Mouse (Mus musculus): ENCODE measurements around the gene Ambp.

Gene Ambp

GRCm38 (mm10) chr4:63154699-63155098 is at the start of gene Ambp:
Gene Ambp, minus strand, starts transcription at chr4:63154799.
- no peak for DNase-seq

GRCm38 (mm10) chr4:63203874-63204273 is 49.3 kb upstream of the Ambp start:
- no peak for DNase-seq

DNA sequence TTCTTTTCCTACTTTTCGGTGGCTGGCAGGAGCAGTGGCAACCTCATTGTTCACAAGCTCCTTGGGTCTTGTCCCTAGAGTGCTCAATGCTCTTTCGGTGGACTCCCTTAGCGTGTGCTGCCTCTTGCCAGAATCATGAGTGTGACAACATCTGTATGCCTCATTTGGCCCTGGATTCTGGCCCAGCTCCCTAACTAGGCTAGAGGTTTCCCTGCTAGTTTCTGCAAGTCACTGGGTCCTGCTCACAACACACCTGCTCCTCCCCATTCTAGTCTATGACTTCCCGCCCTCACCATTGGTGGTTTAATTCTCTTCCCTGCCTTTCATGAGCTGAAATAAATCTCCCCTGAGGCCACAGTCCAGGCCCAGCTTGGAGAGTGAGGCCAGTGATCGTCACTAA is 44.8 kb upstream of the Ambp start:
- no peak for DNase-seq

DNA sequence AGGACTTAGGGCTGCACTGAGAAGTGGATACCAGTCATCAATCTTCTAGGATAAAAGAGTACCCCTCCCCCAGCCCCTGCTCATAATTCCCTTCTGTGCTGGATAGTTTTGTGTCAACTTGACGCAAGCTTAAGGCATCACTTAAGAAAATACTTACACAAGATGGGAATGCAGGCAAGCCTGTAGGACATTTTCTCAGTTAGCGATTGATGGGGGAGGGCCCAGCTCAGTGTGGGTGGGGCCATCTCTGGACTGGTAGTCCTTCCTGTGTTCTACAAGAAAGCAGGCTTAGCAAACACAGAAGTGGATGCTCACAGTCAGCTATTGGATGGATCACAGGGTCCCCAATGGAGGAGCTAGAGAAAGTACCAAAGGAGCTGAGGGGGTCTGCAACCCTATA is 39.8 kb upstream of the Ambp start:
- no peak for DNase-seq

DNA sequence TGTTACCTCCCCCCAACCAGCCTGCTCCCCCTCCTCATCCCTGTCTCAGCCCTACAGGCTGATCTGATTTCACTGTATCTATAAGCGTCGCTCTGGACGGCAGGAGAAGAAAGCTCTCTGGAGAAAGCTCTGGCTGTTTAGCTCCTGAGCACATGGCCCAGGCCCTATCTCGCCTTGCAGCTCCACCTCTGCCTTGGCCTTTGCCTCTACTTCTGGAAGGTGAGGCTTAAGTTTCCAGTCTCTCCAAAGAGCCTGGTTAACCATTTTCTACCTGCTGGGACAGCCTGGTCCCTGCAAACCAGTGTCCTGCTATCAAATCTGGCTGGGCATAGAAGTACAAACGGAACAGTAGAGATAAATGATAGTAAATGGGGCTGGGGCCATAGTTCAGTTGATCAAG is 37.0 kb upstream of the Ambp start:
- DNase-seq, result no peak

GRCm38 (mm10) chr4:63186281-63186870 is 31.8 kb upstream of the Ambp start:
- no peak for DNase-seq

- DNase-seq, result peak; percentile 54 to 65
Observed at GRCm38 (mm10) chr4:63181556-63181955, 27.0 kb upstream of the Ambp start.

DNA sequence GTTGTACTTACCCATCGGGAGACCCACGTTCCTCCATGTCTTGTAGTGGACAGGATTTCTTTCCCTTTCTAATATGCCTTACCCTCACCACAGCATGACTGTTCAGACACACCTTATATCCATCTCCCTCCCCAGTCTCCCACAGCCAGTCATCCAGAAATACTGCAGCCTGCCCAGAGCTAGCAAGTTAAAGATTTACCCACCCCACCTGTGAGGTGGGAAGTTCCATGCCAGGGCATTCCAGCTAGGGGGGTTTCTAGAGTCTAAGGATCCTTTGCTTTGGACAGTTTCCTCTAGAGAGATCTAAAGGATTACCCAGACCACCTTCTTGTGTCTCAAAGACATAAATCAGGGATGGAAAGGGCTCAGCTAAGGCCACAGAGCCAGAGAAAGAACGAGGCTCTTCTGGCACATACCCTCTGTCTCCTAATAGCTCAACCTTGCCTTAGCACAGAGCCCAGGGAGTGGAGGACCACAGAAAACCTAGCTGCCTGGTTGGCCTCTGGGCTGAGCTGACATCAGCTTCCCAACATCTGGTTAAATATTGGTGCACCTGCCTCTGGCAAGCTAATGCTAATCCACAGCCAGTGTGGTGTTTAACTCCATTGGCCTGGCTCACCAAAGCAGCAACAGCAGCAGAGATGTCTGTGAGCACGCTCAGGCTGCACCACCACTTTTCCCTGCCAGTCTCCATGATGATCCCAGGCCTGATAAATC is 17.5 kb upstream of the Ambp start, which contains the start of gene Kif12:
Gene Kif12 (minus strand): TSS at position 163 of the 717 bp plus-strand sequence.
- no peak for DNase-seq

GRCm38 (mm10) chr4:63171122-63171521 is 16.5 kb upstream of the Ambp start:
- no peak for DNase-seq

DNA sequence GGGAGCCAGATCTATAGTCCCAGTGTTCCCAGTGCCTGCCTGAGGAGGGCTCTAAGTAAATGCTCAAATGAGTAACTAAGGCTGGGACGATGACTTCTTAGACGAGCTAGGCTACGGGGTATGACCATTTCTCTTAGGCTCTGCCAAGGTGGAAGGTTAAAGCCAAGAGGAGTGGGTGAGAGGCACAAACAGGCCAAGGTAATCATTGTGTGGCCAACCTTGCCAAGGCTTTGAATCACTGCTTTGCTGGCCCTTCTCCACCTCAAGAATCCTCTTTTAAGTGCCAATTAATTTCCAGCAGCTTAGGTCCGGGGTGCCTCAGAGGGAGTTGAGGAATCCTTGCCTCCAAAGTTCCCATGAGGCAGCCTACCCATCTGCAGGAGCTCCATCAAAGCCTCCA is 15.5 kb upstream of the Ambp start:
- DNase-seq, result no peak

DNA sequence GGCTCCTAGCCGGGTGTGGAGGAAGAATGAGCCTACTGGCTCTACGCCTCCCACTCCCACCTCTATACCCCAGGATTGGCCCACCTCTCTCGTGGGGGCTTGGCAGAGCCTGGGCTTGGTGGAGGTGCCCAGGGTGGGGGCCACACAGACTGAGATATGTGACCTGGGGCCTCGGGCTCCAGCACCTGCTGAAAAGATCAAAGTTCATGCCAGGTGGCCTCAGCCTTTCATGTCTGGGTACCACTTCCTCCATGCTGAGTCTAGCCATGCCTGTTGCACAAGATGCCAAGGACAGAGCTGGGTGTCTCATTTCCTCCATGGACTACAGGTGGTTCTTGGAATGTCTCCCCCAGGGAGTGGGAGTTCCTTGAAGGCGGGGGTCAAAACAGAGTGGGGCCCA is 11.7 kb upstream of the Ambp start:
- no peak for DNase-seq

DNA sequence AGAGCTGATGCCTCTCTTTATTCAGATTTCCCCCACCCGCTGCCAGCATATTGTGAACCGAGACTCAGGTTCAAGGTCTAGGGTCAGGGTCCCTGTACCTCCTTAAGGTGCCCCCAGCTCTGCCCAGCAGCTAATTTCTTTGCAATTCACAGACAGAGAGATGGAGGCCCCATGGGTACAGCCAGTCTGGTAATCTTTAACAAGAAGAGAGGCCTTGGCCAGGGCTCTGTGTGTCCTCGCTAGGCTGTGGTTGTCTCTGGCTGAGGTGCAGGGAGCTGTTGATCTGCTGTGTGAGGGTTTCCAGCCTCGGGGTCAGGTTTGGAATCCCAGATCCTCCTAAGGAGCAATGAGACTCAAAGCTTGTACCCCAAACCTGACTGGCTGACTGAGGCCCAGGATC is 11.0 kb upstream of the Ambp start:
- no peak for DNase-seq

GRCm38 (mm10) chr4:63158961-63159592 is 4.5 kb upstream of the Ambp start:
- peak; percentile 66 to 72 for DNase-seq

GRCm38 (mm10) chr4:63158192-63158591 is 3.6 kb upstream of the Ambp start:
- DNase-seq, result no peak

GRCm38 (mm10) chr4:63156726-63157634 is 2.4 kb upstream of the Ambp start:
- no peak for DNase-seq

- no peak for DNase-seq
Observed at GRCm38 (mm10) chr4:63155596-63155995, 997 bp upstream of the Ambp start.

GRCm38 (mm10) chr4:63154028-63154427 is 571 bp downstream of the Ambp start:
- no peak for DNase-seq

- no peak for DNase-seq
Observed at GRCm38 (mm10) chr4:63151127-63151526, 3.5 kb downstream of the Ambp start.

GRCm38 (mm10) chr4:63147268-63147667 is 7.3 kb downstream of the Ambp start:
- no peak for DNase-seq

DNA sequence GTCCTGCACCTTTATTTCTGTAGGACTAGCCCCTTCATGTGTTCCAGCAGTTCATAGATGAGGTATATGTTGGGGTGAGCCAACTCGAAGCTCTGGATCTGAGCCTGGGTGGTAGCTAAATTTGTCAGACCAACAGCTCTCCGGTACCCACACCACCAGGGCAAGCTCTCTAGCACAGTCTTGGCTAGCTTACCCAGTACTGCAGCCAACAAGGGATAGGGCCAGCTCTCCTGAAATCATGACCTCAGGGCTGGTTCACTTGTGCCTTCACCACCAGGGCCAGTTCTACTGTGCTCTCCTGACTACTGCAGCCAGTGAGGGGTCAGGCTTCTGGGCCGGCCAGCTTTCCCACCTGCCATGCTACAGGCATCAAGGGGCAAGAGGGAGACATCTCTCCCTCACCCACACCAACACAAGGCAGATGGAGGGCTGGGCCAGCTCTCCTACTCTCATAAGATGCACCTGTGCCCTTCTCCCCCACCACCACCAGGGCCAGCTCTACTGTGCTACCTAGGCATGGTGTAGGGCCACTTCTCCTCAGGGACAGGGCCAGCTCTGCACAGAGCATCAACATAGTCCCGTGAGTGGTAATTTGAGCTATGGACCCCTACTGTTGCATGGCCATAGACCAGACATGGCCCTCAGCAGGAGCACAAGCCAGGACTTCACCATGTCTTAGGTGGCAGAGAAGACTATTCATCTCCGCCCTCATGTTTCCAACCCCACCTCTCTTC is 24.5 kb downstream of the Ambp start:
- peak; percentile 16 to 21 for DNase-seq

GRCm38 (mm10) chr4:63124861-63125466 is 29.6 kb downstream of the Ambp start:
- DNase-seq, result no peak
